Mouse (Mus musculus) embryonic fibroblast, embryonic 13.5 days (primary cell): Measurements from ENCODE around the gene Mindy4.

Experiments used
- CTCF ChIP-seq: IDR thresholded peaks from 2 replicates; pipeline ENCODE4 v1.5.1; 2011; ENCODE audit warnings: mild to moderate bottlenecking, control low read depth, low read length, moderate library complexity, borderline replicate concordance; ENCODE audit not compliant: insufficient read depth
- POLR2A ChIP-seq: IDR thresholded peaks from 2 replicates; pipeline ENCODE4 v1.6.1; 2011; ENCODE audit warnings: low read depth, mild to moderate bottlenecking, control low read depth, low read length, moderate library complexity

DNA sequence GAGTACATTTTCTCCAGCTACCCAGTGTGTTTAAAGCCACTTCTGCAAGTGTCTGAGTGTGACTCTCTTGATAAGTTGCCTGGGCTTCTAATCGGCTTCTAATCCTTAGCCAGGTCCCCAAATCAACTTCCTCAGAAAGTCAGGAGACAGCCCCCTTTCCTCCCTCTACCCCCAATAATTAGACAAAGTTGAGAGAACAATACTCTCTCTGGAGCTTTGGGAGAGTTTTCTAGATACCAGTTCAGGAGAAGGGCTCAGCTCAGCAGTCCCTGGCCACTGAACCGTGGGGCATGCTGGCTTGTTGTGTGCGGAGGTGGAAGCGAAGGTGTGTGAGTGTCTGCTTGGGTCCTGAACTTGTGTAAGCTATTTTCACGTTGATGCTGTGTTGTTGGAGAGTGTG, 134.1 kb downstream of the Mindy4 start:
- no peak for TF ChIP-seq CTCF
- no peak for TF ChIP-seq POLR2A
